Mouse (Mus musculus): ENCODE measurements around the gene Pctp.

DNA sequence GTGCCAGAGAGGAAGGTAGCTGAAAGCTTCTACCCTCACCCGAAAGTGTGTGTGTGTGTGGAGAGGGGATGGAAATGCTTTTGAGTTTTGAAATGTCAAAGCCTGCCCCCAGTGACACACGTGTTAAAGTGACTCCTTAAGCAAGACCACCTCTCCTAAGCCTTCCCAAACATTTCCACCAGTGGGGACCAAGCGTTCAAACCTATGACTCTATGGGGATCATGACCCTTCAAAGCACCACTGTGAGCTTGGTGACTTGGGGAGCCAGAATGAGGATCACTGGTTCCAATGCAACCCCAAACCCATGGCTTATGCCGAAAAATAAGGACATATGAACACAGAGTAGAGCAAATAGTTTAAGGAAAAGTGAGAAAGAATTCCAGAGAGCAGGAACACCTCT is 6.3 kb downstream of the Pctp start:
- TF ChIP-seq POLR2A (IDR thresholded peaks at IDR 0.05; ENCODE audit: extremely low read depth, insufficient read depth, low read length) (no peak), CTCF (IDR thresholded peaks at IDR 0.05; ENCODE audit: low read depth, low read length) (no peak)
